8 mouse cellular contexts compared by ENCODE assay signal in genomic region chr2:122243671-122244131, GRCm38 (mm10). TPM values are rescaled to one million over a fixed set of nuclear protein-coding genes. Genes with fewer than 3 reads are reported as not detected.
DNase-seq lines count a peak whose midpoint lies in the region; ATAC-seq and TF ChIP-seq lines count a peak whose summit lies in the region.

No protein-coding gene starts in this region.

- no peaks in the 10 kb centered on the region for H3K9me3 ChIP-seq in embryonic facial prominence, embryonic 13.5 days
- no peaks in the 10 kb centered on the region for H3K9me3 ChIP-seq in heart, embryonic 10.5 days
- no peaks in the 10 kb centered on the region for H3K9me3 ChIP-seq in limb, embryonic 14.5 days (ENCODE audit: control insufficient read depth, low read length)
- H3K9me3 ChIP-seq in midbrain, postnatal 0 days (ENCODE audit: low read length), result no peaks in the 10 kb centered on the region

- H3K4me3 ChIP-seq in embryonic facial prominence, embryonic 13.5 days, result no peak overlapping the region
- no peak overlapping the region for H3K4me3 ChIP-seq in heart, embryonic 10.5 days
- H3K4me3 ChIP-seq in limb, embryonic 14.5 days (replicated peaks; ENCODE audit: low read length), result no peak overlapping the region
- H3K4me3 ChIP-seq in midbrain, postnatal 0 days (ENCODE audit: low read depth, low read length), result no peak overlapping the region

- 4% methylated on average over 3 of the region's 3 CpGs for WGBS in embryonic facial prominence, embryonic 13.5 days
- 3% methylated on average over 3 of the region's 3 CpGs for WGBS in heart, embryonic 10.5 days
- WGBS in limb, embryonic 14.5 days, result 9% methylated on average over 3 of the region's 3 CpGs
- WGBS in midbrain, postnatal 0 days, result 9% methylated on average over 3 of the region's 3 CpGs

- TF ChIP-seq CTCF in midbrain, postnatal 0 days (IDR thresholded peaks at IDR 0.05), result peak; percentile 91

- DNase-seq in 3T3-L1 (ENCODE audit: low read depth, low spot score), result peak; percentile 90
- DNase-seq in adrenal gland, postnatal 25 days, result peak; percentile 66
- DNase-seq in heart, embryonic 10.5 days (ENCODE audit: low spot score), result peak; percentile 84
- DNase-seq in kidney, adult 9 months, result peak; percentile 94
- peak; percentile 77 for DNase-seq in limb, embryonic 14.5 days (ENCODE audit: low spot score)
- peak; percentile 80 for DNase-seq in midbrain, postnatal 0 days (ENCODE audit: low spot score)
- DNase-seq in spleen, postnatal 10 days (ENCODE audit: low spot score in 2 of 2), result peak; percentile 68 to 81

- H3K27ac ChIP-seq in embryonic facial prominence, embryonic 13.5 days, result no peak overlapping the region
- peak overlapping the region; percentile 62 for H3K27ac ChIP-seq in heart, embryonic 10.5 days
- no peak overlapping the region for H3K27ac ChIP-seq in limb, embryonic 14.5 days (replicated peaks; ENCODE audit: low read depth, low read length)
- H3K27ac ChIP-seq in midbrain, postnatal 0 days (ENCODE audit: low read depth, low read length), result no peak overlapping the region

- no peak overlapping the region for H3K9ac ChIP-seq in embryonic facial prominence, embryonic 13.5 days
- H3K9ac ChIP-seq in limb, embryonic 14.5 days (ENCODE audit: low read depth, low read length, severe bottlenecking), result no peak overlapping the region
- no peak overlapping the region for H3K9ac ChIP-seq in midbrain, postnatal 0 days (replicated peaks; ENCODE audit: low read length, poor library complexity, severe bottlenecking)

- ATAC-seq in embryonic facial prominence, embryonic 13.5 days (ENCODE audit: insufficient number of reproducible peaks, insufficient read depth, low FRiP score, low TSS enrichment, low read depth), result peak; percentile 37; the same call in 1 of the 2 replicates
- peak; percentile 80 for ATAC-seq in limb, embryonic 14.5 days (ENCODE audit: low FRiP score, low read depth)
- peak; percentile 75; the same call in 1 of the 2 replicates for ATAC-seq in midbrain, postnatal 0 days (ENCODE audit: low FRiP score)

- H3K36me3 ChIP-seq in embryonic facial prominence, embryonic 13.5 days, result no peaks in the 10 kb centered on the region
- H3K36me3 ChIP-seq in heart, embryonic 10.5 days, result no peaks in the 10 kb centered on the region
- no peaks in the 10 kb centered on the region for H3K36me3 ChIP-seq in limb, embryonic 14.5 days (ENCODE audit: control insufficient read depth, insufficient read depth, low read length)
- H3K36me3 ChIP-seq in midbrain, postnatal 0 days (ENCODE audit: insufficient read depth, low read length), result peaks cover 3% of the 10 kb centered on the region; the same call in 1 of the 2 replicates

- H3K27me3 ChIP-seq in embryonic facial prominence, embryonic 13.5 days, result no peaks in the 10 kb centered on the region
- no peaks in the 10 kb centered on the region for H3K27me3 ChIP-seq in heart, embryonic 10.5 days (ENCODE audit: insufficient read depth, poor library complexity, severe bottlenecking)
- no peaks in the 10 kb centered on the region for H3K27me3 ChIP-seq in limb, embryonic 14.5 days (ENCODE audit: control insufficient read depth, insufficient read depth, low read length)
- H3K27me3 ChIP-seq in midbrain, postnatal 0 days (ENCODE audit: insufficient read depth, low read length), result no peaks in the 10 kb centered on the region

- TF ChIP-seq POLR2A in limb, embryonic 14.5 days (IDR thresholded peaks at IDR 0.05; ENCODE audit: borderline replicate concordance, extremely low read depth, insufficient read depth, insufficient read length), result no peak

- no peak overlapping the region for H3K4me2 ChIP-seq in embryonic facial prominence, embryonic 13.5 days
- H3K4me2 ChIP-seq in limb, embryonic 14.5 days (replicated peaks; ENCODE audit: low read depth, low read length, severe bottlenecking), result no peak overlapping the region
- no peak overlapping the region for H3K4me2 ChIP-seq in midbrain, postnatal 0 days (ENCODE audit: low read depth, low read length, poor library complexity, severe bottlenecking)

- 0 out of 2 replicates have a peak, but pooled peaks cover 3% of the 10 kb centered on the region for H3K4me1 ChIP-seq in embryonic facial prominence, embryonic 13.5 days
- H3K4me1 ChIP-seq in heart, embryonic 10.5 days, result 0 out of 2 replicates have a peak, but pooled peaks cover 5% of the 10 kb centered on the region
- no peaks in the 10 kb centered on the region for H3K4me1 ChIP-seq in limb, embryonic 14.5 days (ENCODE audit: control insufficient read depth, insufficient read depth, low read length)
- H3K4me1 ChIP-seq in midbrain, postnatal 0 days (ENCODE audit: insufficient read depth, low read length), result no peaks in the 10 kb centered on the region

RNA-seq across cellular contexts. Expression of gene Sord, which starts 9.2 kb away (rescaled TPM):
- 64.9 and 71.6 TPM in 2 replicates for total RNA-seq in adrenal gland, postnatal 25 days (2021)
- polyA plus RNA-seq in embryonic facial prominence, embryonic 13.5 days (2015; fragmentation: Nextera tagmentation; extraction: Ambion mirVana), result 23.0 and 25.0 TPM in 2 replicates
- 40.8 and 41.3 TPM in 2 replicates for polyA plus RNA-seq in heart, embryonic 10.5 days (2016; fragmentation: Nextera tagmentation; extraction: Ambion mirVana)
- 14.8 and 17.6 TPM in 2 replicates for polyA plus RNA-seq in limb, embryonic 14.5 days (2012; rRNA removed)
- polyA plus RNA-seq in limb, embryonic 14.5 days (2014; fragmentation: Nextera tagmentation; extraction: Ambion mirVana), result 30.8 and 38.9 TPM in 2 replicates
- total RNA-seq in midbrain, postnatal 0 days (2014; rRNA removed), result 32.5 and 33.8 TPM in 2 replicates
- polyA plus RNA-seq in midbrain, postnatal 0 days (2015; fragmentation: Nextera tagmentation; extraction: Ambion mirVana), result 29.4 and 31.1 TPM in 2 replicates

RNA-seq across cellular contexts. Expression of gene Duox2, which starts 54.5 kb away (rescaled TPM):
- 0.19 TPM in 1 of 2 replicates, not detected in the other for total RNA-seq in adrenal gland, postnatal 25 days (2021)
- 0.14 TPM in 1 of 2 replicates, not detected in the other for polyA plus RNA-seq in embryonic facial prominence, embryonic 13.5 days (2015; fragmentation: Nextera tagmentation; extraction: Ambion mirVana)
- polyA plus RNA-seq in heart, embryonic 10.5 days (2016; fragmentation: Nextera tagmentation; extraction: Ambion mirVana), result not detected in 2 replicates
- 0.16 and 0.27 TPM in 2 replicates for polyA plus RNA-seq in limb, embryonic 14.5 days (2012; rRNA removed)
- 0.08 and 0.54 TPM in 2 replicates for polyA plus RNA-seq in limb, embryonic 14.5 days (2014; fragmentation: Nextera tagmentation; extraction: Ambion mirVana)
- 0.05 and 0.14 TPM in 2 replicates for total RNA-seq in midbrain, postnatal 0 days (2014; rRNA removed)
- polyA plus RNA-seq in midbrain, postnatal 0 days (2015; fragmentation: Nextera tagmentation; extraction: Ambion mirVana), result 0.09 and 0.17 TPM in 2 replicates

RNA-seq across cellular contexts. Expression of gene Duoxa2, which starts 55.0 kb away (rescaled TPM):
- total RNA-seq in adrenal gland, postnatal 25 days (2021), result not detected in 2 replicates
- not detected in 2 replicates for polyA plus RNA-seq in embryonic facial prominence, embryonic 13.5 days (2015; fragmentation: Nextera tagmentation; extraction: Ambion mirVana)
- polyA plus RNA-seq in heart, embryonic 10.5 days (2016; fragmentation: Nextera tagmentation; extraction: Ambion mirVana), result 0.26 TPM in 1 of 2 replicates, not detected in the other
- 0.41 and 0.61 TPM in 2 replicates for polyA plus RNA-seq in limb, embryonic 14.5 days (2012; rRNA removed)
- 0.18 and 0.72 TPM in 2 replicates for polyA plus RNA-seq in limb, embryonic 14.5 days (2014; fragmentation: Nextera tagmentation; extraction: Ambion mirVana)
- 0.49 and 0.61 TPM in 2 replicates for total RNA-seq in midbrain, postnatal 0 days (2014; rRNA removed)
- 0.43 and 0.82 TPM in 2 replicates for polyA plus RNA-seq in midbrain, postnatal 0 days (2015; fragmentation: Nextera tagmentation; extraction: Ambion mirVana)

RNA-seq across cellular contexts. Expression of gene Terb2, which starts 57.6 kb away (rescaled TPM):
- not detected in 2 replicates for total RNA-seq in adrenal gland, postnatal 25 days (2021)
- polyA plus RNA-seq in embryonic facial prominence, embryonic 13.5 days (2015; fragmentation: Nextera tagmentation; extraction: Ambion mirVana), result not detected in 2 replicates
- polyA plus RNA-seq in heart, embryonic 10.5 days (2016; fragmentation: Nextera tagmentation; extraction: Ambion mirVana), result not detected in 2 replicates
- not detected in 2 replicates for polyA plus RNA-seq in limb, embryonic 14.5 days (2012; rRNA removed)
- polyA plus RNA-seq in limb, embryonic 14.5 days (2014; fragmentation: Nextera tagmentation; extraction: Ambion mirVana), result not detected in 2 replicates
- not detected in 2 replicates for total RNA-seq in midbrain, postnatal 0 days (2014; rRNA removed)
- not detected in 2 replicates for polyA plus RNA-seq in midbrain, postnatal 0 days (2015; fragmentation: Nextera tagmentation; extraction: Ambion mirVana)

RNA-seq across cellular contexts. Expression of gene Patl2, which starts 57.7 kb away (rescaled TPM):
- not detected in 2 replicates for total RNA-seq in adrenal gland, postnatal 25 days (2021)
- not detected in 2 replicates for polyA plus RNA-seq in embryonic facial prominence, embryonic 13.5 days (2015; fragmentation: Nextera tagmentation; extraction: Ambion mirVana)
- polyA plus RNA-seq in heart, embryonic 10.5 days (2016; fragmentation: Nextera tagmentation; extraction: Ambion mirVana), result 0.05 TPM in 1 of 2 replicates, not detected in the other
- 0.03 and 0.04 TPM in 2 replicates for polyA plus RNA-seq in limb, embryonic 14.5 days (2012; rRNA removed)
- 0.17 TPM in 1 of 2 replicates, not detected in the other for polyA plus RNA-seq in limb, embryonic 14.5 days (2014; fragmentation: Nextera tagmentation; extraction: Ambion mirVana)
- total RNA-seq in midbrain, postnatal 0 days (2014; rRNA removed), result 0.16 TPM in 1 of 2 replicates, not detected in the other
- polyA plus RNA-seq in midbrain, postnatal 0 days (2015; fragmentation: Nextera tagmentation; extraction: Ambion mirVana), result 0.06 TPM in 1 of 2 replicates, not detected in the other
